Mouse (Mus musculus) gastrocnemius, postnatal 10 days (tissue): ENCODE data around the gene Vcam1. TPM values are rescaled to one million over a fixed set of nuclear protein-coding genes. Genes with fewer than 3 reads are reported as not detected.

ENCODE experiments used
- DNase-seq: peaks from one replicate; pipeline ENCODE4 v3.0.0; 2021; ENCODE audit warnings: mixed read lengths
- long read RNA-seq, 2 experiments: library from polyadenylated mRNA; stranded (forward); transcript quantifications; one replicate each; pipeline ENCODE4 v2.0.0; 2021
- total RNA-seq, 2 experiments: library from RNA; stranded (reverse); gene quantifications; 2 replicates each; pipeline ENCODE4 v1.2.3; 2021

Vcam1 gene
- total RNA-seq = 10 to 100 TPM; 12.6 to 14.2 TPM
- long read RNA-seq, experiment 1, transcript Vcam1-201 (9 exons, 3,469 nt) = major isoform, 15 of 21 reads
- long read RNA-seq, experiment 1, partial matches to known transcripts = 5 of 21 reads
- long read RNA-seq, experiment 1, other reads (novel, unspliced or antisense) = 0 of 21 reads
- long read RNA-seq, experiment 2, transcript Vcam1-201 (9 exons, 3,469 nt) = major isoform, 6 of 12 reads
- long read RNA-seq, experiment 2, partial matches to known transcripts = 3 of 12 reads
- long read RNA-seq, experiment 2, other reads (novel, unspliced or antisense) = 2 of 12 reads

GRCm38 (mm10) chr3:116129259-116129738, at the start of gene Vcam1:
Gene Vcam1, minus strand, starts transcription at chr3:116129688.
- peak; percentile 42 for DNase-seq

- no peak for DNase-seq
Observed at GRCm38 (mm10) chr3:116175106-116175505, 45.6 kb upstream of the Vcam1 start.

- no peak for DNase-seq
Observed at GRCm38 (mm10) chr3:116171461-116171860, 42.0 kb upstream of the Vcam1 start.

- no peak for DNase-seq
Observed at GRCm38 (mm10) chr3:116168056-116168455, 38.6 kb upstream of the Vcam1 start.

- DNase-seq = no peak
Observed at GRCm38 (mm10) chr3:116166296-116166695, 36.8 kb upstream of the Vcam1 start.

- no peak for DNase-seq
Observed at GRCm38 (mm10) chr3:116165030-116165429, 35.5 kb upstream of the Vcam1 start.

- no peak for DNase-seq
Observed at GRCm38 (mm10) chr3:116163517-116163916, 34.0 kb upstream of the Vcam1 start.

GRCm38 (mm10) chr3:116162097-116162666, 32.7 kb upstream of the Vcam1 start:
- no peak for DNase-seq

GRCm38 (mm10) chr3:116159376-116159775, 29.9 kb upstream of the Vcam1 start:
- DNase-seq = no peak

- DNase-seq = no peak
Observed at GRCm38 (mm10) chr3:116157447-116157990, 28.0 kb upstream of the Vcam1 start.

GRCm38 (mm10) chr3:116150056-116150632, 20.7 kb upstream of the Vcam1 start:
- no peak for DNase-seq

- DNase-seq = no peak
Observed at GRCm38 (mm10) chr3:116149096-116149495, 19.6 kb upstream of the Vcam1 start.

GRCm38 (mm10) chr3:116148676-116149075, 19.2 kb upstream of the Vcam1 start:
- DNase-seq = no peak

- DNase-seq = no peak
Observed at GRCm38 (mm10) chr3:116141226-116141625, 11.7 kb upstream of the Vcam1 start.

GRCm38 (mm10) chr3:116139000-116139399, 9.5 kb upstream of the Vcam1 start:
- DNase-seq = no peak

- no peak for DNase-seq
Observed at GRCm38 (mm10) chr3:116138081-116138480, 8.6 kb upstream of the Vcam1 start.

- no peak for DNase-seq
Observed at GRCm38 (mm10) chr3:116133363-116133762, 3.9 kb upstream of the Vcam1 start.

- no peak for DNase-seq
Observed at GRCm38 (mm10) chr3:116130711-116131110, 1.2 kb upstream of the Vcam1 start.

GRCm38 (mm10) chr3:116129841-116130595, 530 bp upstream of the Vcam1 start:
- no peak for DNase-seq

- no peak for DNase-seq
Observed at GRCm38 (mm10) chr3:116128311-116129204, 930 bp downstream of the Vcam1 start.

GRCm38 (mm10) chr3:116127836-116128235, 1.7 kb downstream of the Vcam1 start:
- no peak for DNase-seq
